Mouse (Mus musculus): Measurements from ENCODE around the gene Mapk1ip1l.

- TF ChIP-seq CTCF (IDR thresholded peaks at IDR 0.05; ENCODE audit: borderline replicate concordance, control insufficient read depth, extremely low read depth, insufficient read depth, low read length, poor library complexity) (peak; percentile 96), POLR2A (IDR thresholded peaks at IDR 0.05; ENCODE audit: control insufficient read depth, extremely low read depth, insufficient read depth, low read length, poor library complexity) (peak; percentile 59; the same call in 1 of the 2 replicates)
Measured at GRCm38 (mm10) chr14:47297785-47298407, at the start of gene Mapk1ip1l.

All from thymus, adult 2 months (tissue).